Mouse (Mus musculus) ES-E14 (cell line): ENCODE results near the gene Tas2r135.

Source experiments
- MAFK ChIP-seq: IDR thresholded peaks from 2 replicates; pipeline ENCODE4 v1.6.1; 2014; ENCODE audit warnings: mild to moderate bottlenecking, low read depth, low read length, inconsistent platforms; ENCODE audit not compliant: insufficient read depth
- ZC3H11A ChIP-seq: IDR thresholded peaks from 2 replicates; pipeline ENCODE4 v1.6.1; 2012; ENCODE audit warnings: low read depth, mild to moderate bottlenecking, inconsistent platforms, low read length, borderline replicate concordance
- ZNF384 ChIP-seq: IDR thresholded peaks from 2 replicates; pipeline ENCODE4 v1.6.1; 2012; ENCODE audit warnings: low read depth, low read length, inconsistent platforms

GRCm38 (mm10) chr6:42426337-42426736 is 21.1 kb downstream of the Tas2r135 start:
- TF ChIP-seq ZC3H11A (no peak), ZNF384 (no peak), MAFK (no peak)
